Mouse (Mus musculus): Measurements from ENCODE around the gene Atp4a. TPM values are rescaled to one million over a fixed set of nuclear protein-coding genes. Genes with fewer than 3 reads are reported as not detected.

Atp4a gene
- polyA plus RNA-seq, 1 experiment: not detected

- no peak for TF ChIP-seq POLR2A (IDR thresholded peaks at IDR 0.05; ENCODE audit: borderline replicate concordance, extremely low read depth, low read depth, low read length)
- TF ChIP-seq CTCF (IDR thresholded peaks at IDR 0.05; ENCODE audit: insufficient read depth, low read length): no peak
- no peak for DNase-seq
- H3K4me3 ChIP-seq (replicated peaks; ENCODE audit: extremely low read depth, low read depth, low read length): no peak overlapping the region
- no peaks in the 10 kb centered on the region for H3K4me1 ChIP-seq (ENCODE audit: control insufficient read depth, insufficient read depth, low read length)
- WGBS: 32% methylated on average over 5 of the region's 5 CpGs
These were observed 13.9 kb upstream of the Atp4a start for GRCm38 (mm10) chr7:30698101-30698500.

- Histone ChIP-seq H3K4me3 (replicated peaks; ENCODE audit: extremely low read depth, low read depth, low read length) (no peak within 1 kb of the TSS), H3K4me1 (ENCODE audit: control insufficient read depth, insufficient read depth, low read length) (no peaks in the 10 kb centered on the region)
- TF ChIP-seq CTCF (IDR thresholded peaks at IDR 0.05; ENCODE audit: insufficient read depth, low read length) (no peak), POLR2A (IDR thresholded peaks at IDR 0.05; ENCODE audit: borderline replicate concordance, extremely low read depth, low read depth, low read length) (no peak)
- WGBS: 31% methylated on average over 9 of the region's 9 CpGs
- DNase-seq: no peak
These were observed 13.4 kb upstream of the Atp4a start, which contains the start of gene 2200002J24Rik for GRCm38 (mm10) chr7:30698589-30698988. Gene 2200002J24Rik (plus strand): TSS chr7:30698926.

GRCm38 (mm10) chr7:30706214-30706882 lies 5.7 kb upstream of the Atp4a start:
- TF ChIP-seq POLR2A (IDR thresholded peaks at IDR 0.05; ENCODE audit: borderline replicate concordance, extremely low read depth, low read depth, low read length): no peak
- no peak for TF ChIP-seq CTCF (IDR thresholded peaks at IDR 0.05; ENCODE audit: insufficient read depth, low read length)
- no peak for DNase-seq
- Histone ChIP-seq H3K4me3 (replicated peaks; ENCODE audit: extremely low read depth, low read depth, low read length) (no peak overlapping the region), H3K4me1 (ENCODE audit: control insufficient read depth, insufficient read depth, low read length) (no peaks in the 10 kb centered on the region)
- WGBS: 37% methylated on average over 8 of the region's 8 CpGs

- 46% methylated on average over 1 of the region's 1 CpGs for WGBS
- DNase-seq: no peak
- TF ChIP-seq POLR2A (IDR thresholded peaks at IDR 0.05; ENCODE audit: borderline replicate concordance, extremely low read depth, low read depth, low read length): no peak
- no peak for TF ChIP-seq CTCF (IDR thresholded peaks at IDR 0.05; ENCODE audit: insufficient read depth, low read length)
- H3K4me1 ChIP-seq (ENCODE audit: control insufficient read depth, insufficient read depth, low read length): no peaks in the 10 kb centered on the region
- no peak overlapping the region for H3K4me3 ChIP-seq (replicated peaks; ENCODE audit: extremely low read depth, low read depth, low read length)
These were observed 4.6 kb upstream of the Atp4a start for GRCm38 (mm10) chr7:30707441-30707840.

GRCm38 (mm10) chr7:30717006-30717715 lies 5.2 kb downstream of the Atp4a start:
- Histone ChIP-seq H3K4me1 (ENCODE audit: control insufficient read depth, insufficient read depth, low read length) (0 out of 2 replicates have a peak, but pooled peaks cover 2% of the 10 kb centered on the region), H3K4me3 (replicated peaks; ENCODE audit: extremely low read depth, low read depth, low read length) (no peak overlapping the region)
- 5% methylated on average over 43 of the region's 43 CpGs for WGBS
- no peak for TF ChIP-seq POLR2A (IDR thresholded peaks at IDR 0.05; ENCODE audit: borderline replicate concordance, extremely low read depth, low read depth, low read length)
- no peak for TF ChIP-seq CTCF (IDR thresholded peaks at IDR 0.05; ENCODE audit: insufficient read depth, low read length)
- DNase-seq: peak; percentile 35

- TF ChIP-seq POLR2A (IDR thresholded peaks at IDR 0.05; ENCODE audit: borderline replicate concordance, extremely low read depth, low read depth, low read length) (no peak), CTCF (IDR thresholded peaks at IDR 0.05; ENCODE audit: insufficient read depth, low read length) (no peak)
- Histone ChIP-seq H3K4me3 (replicated peaks; ENCODE audit: extremely low read depth, low read depth, low read length) (no peak overlapping the region), H3K4me1 (ENCODE audit: control insufficient read depth, insufficient read depth, low read length) (0 out of 2 replicates have a peak, but pooled peaks cover 2% of the 10 kb centered on the region)
- WGBS: 15% methylated on average over 14 of the region's 14 CpGs
- no peak for DNase-seq
These were observed 5.7 kb downstream of the Atp4a start for GRCm38 (mm10) chr7:30717716-30718046.

GRCm38 (mm10) chr7:30719669-30720068 lies 7.7 kb downstream of the Atp4a start:
- H3K4me3 ChIP-seq (replicated peaks; ENCODE audit: extremely low read depth, low read depth, low read length): no peak overlapping the region
- no peak for DNase-seq
- no peak for TF ChIP-seq POLR2A (IDR thresholded peaks at IDR 0.05; ENCODE audit: borderline replicate concordance, extremely low read depth, low read depth, low read length)
- no peak for TF ChIP-seq CTCF (IDR thresholded peaks at IDR 0.05; ENCODE audit: insufficient read depth, low read length)
- 0 out of 2 replicates have a peak, but pooled peaks cover 2% of the 10 kb centered on the region for H3K4me1 ChIP-seq (ENCODE audit: control insufficient read depth, insufficient read depth, low read length)
- 94% methylated on average over 5 of the region's 5 CpGs for WGBS

GRCm38 (mm10) chr7:30721286-30721685 lies 9.3 kb downstream of the Atp4a start:
- 82% methylated on average over 7 of the region's 7 CpGs for WGBS
- TF ChIP-seq POLR2A (IDR thresholded peaks at IDR 0.05; ENCODE audit: borderline replicate concordance, extremely low read depth, low read depth, low read length) (no peak), CTCF (IDR thresholded peaks at IDR 0.05; ENCODE audit: insufficient read depth, low read length) (no peak)
- DNase-seq: no peak
- no peak overlapping the region for H3K4me3 ChIP-seq (replicated peaks; ENCODE audit: extremely low read depth, low read depth, low read length)
- 0 out of 2 replicates have a peak, but pooled peaks cover 2% of the 10 kb centered on the region for H3K4me1 ChIP-seq (ENCODE audit: control insufficient read depth, insufficient read depth, low read length)

- 57% methylated on average over 6 of the region's 6 CpGs for WGBS
- Histone ChIP-seq H3K4me1 (ENCODE audit: control insufficient read depth, insufficient read depth, low read length) (0 out of 2 replicates have a peak, but pooled peaks cover 2% of the 10 kb centered on the region), H3K4me3 (replicated peaks; ENCODE audit: extremely low read depth, low read depth, low read length) (no peak overlapping the region)
- DNase-seq: no peak
- no peak for TF ChIP-seq CTCF (IDR thresholded peaks at IDR 0.05; ENCODE audit: insufficient read depth, low read length)
- TF ChIP-seq POLR2A (IDR thresholded peaks at IDR 0.05; ENCODE audit: borderline replicate concordance, extremely low read depth, low read depth, low read length): no peak
These were observed 11.4 kb downstream of the Atp4a start for GRCm38 (mm10) chr7:30723274-30723953.
